Mouse (Mus musculus) layer of hippocampus, adult 2 months (tissue): ENCODE data around the gene Gtf2f2. TPM values are rescaled to one million over a fixed set of nuclear protein-coding genes. Genes with fewer than 3 reads are reported as not detected.

Experiments
- DNase-seq, 2 experiments: peaks; one replicate each; pipeline ENCODE4 v3.0.0; 2022; ENCODE audit warnings: low spot score in 2 of 2
- H3K27ac ChIP-seq: fragments of 200-600 bp; 2 replicates; pipeline ENCODE4 v1.8.1; 2022
- H3K4me3 ChIP-seq: fragments of 200-600 bp; 2 replicates; pipeline ENCODE4 v1.8.1; 2022; ENCODE audit warnings: mild to moderate bottlenecking
- CTCF ChIP-seq: fragments of 200-600 bp; conservative IDR thresholded peaks from 2 replicates; pipeline ENCODE4 v1.8.1; 2022; ENCODE audit warnings: antibody characterized with exemption, mild to moderate bottlenecking, moderate library complexity
- total RNA-seq, 2 experiments: library from RNA; stranded (reverse); gene quantifications; 2 replicates each; pipeline ENCODE4 v1.2.3; 2021

Gtf2f2 gene
- total RNA-seq, 2 experiments from 2014 or later: 19.3 to 22.8 TPM

DNA sequence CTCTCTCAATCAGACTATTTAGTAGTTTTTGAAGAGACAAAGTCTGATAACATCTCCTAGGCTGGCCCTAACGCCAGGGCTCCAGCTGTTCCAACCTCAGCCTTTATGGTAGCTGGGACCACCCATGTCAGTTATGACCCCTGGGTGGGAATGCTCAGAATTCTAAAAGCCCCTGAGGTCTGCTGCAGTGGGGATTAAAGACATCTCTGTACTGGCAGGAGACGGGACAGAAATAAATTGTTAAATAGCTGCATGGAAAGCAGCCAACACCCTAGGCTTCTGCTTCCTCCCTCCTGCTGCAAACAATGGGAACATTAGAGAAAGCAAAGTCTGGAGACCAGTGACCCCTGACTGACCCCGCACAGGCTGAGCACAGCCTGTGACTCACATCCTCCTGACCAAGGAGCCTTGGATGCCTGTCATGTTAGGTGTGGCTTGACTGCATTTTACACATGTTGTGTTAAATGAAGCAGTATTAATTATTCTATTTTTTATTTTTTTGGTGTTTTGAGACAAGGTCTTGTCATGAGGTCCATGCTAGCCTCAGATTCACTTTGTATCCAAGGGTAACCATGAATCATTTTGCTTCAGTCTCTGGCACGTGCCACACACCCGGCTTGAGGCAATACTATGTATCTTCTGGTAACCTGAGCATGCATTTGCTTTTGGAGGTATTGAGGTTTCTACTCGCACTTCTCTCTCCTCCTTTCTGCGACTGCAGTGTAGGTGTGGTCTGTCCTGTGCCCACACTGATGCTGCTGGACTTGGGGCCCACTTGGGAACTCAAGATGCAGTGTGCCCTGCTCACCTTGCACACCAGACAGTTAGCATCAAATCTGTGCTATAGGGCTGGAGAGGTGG, 146.9 kb downstream of the Gtf2f2 start:
- Histone ChIP-seq H3K4me3 (no peak overlapping the region), H3K27ac (peak overlapping the region; percentile 61)
- no peak for TF ChIP-seq CTCF

DNA sequence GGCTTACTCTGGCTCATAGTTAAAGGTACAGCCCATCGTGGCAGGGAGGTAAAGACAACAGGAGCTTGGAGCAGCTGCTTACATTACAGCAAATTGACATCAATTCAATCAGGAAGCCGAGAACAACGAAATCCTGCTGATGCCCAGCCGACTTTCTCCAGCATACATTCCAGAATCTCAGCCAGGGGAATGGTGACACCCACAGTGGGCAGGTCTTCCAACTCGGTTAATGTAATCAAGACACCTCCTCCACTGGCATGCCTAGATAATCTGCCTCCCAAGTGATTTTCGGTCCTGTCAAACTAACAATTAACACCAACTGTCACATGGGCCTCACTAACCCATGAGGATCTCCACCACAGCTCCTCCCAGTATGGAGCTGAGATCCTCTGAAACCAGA, 148.0 kb downstream of the Gtf2f2 start:
- Histone ChIP-seq H3K4me3 (no peak overlapping the region), H3K27ac (no peak overlapping the region)
- TF ChIP-seq CTCF: no peak
- DNase-seq: no peak

More for the DNA sequence above, 146.9 kb downstream of the Gtf2f2 start:
- DNase-seq: no peak

DNA sequence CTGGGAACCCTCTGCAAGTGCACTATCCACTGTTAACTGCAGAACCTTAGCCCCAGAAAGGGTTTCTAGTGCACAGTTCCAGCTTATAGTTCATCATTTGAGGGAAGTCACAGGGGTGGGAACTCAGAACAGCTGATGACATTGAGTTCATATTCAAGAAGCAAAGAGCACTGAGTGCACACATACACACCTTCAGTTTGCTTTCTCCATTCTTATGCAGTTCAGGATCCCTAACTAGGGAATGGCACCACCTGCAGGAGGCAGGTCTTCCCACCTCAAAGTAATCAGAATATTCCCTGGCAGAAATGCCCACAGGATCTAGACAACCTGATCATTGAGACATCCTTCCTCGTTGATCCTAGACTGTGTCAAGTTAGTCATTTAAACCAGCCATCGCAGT, 151.0 kb downstream of the Gtf2f2 start:
- TF ChIP-seq CTCF: 0 out of 2 replicates have a peak, but pooled peaks have one; percentile 13
- Histone ChIP-seq H3K27ac (no peak overlapping the region), H3K4me3 (no peak overlapping the region)
- no peak for DNase-seq

DNA sequence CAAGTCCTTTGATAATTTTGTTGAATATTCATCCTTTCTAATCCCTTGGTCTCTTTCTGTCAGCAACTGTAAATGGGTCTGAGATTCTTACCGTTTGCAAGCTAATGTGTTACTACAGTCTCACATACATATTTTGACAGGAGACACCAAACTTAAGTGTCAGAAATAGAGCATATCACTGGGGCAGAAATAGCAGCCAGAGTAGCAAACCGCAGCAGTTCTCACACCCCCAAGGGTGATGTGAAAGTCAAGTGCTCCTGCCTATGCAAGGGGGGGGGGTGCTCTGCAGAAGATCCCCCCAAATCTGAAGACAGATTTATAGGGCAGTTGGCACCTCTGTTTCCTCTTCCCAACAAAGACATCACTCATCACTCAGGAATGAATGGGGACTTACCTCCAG, 152.5 kb downstream of the Gtf2f2 start:
- no peak overlapping the region for H3K27ac ChIP-seq
- no peak for TF ChIP-seq CTCF
- DNase-seq: no peak
- H3K4me3 ChIP-seq: no peak overlapping the region

DNA sequence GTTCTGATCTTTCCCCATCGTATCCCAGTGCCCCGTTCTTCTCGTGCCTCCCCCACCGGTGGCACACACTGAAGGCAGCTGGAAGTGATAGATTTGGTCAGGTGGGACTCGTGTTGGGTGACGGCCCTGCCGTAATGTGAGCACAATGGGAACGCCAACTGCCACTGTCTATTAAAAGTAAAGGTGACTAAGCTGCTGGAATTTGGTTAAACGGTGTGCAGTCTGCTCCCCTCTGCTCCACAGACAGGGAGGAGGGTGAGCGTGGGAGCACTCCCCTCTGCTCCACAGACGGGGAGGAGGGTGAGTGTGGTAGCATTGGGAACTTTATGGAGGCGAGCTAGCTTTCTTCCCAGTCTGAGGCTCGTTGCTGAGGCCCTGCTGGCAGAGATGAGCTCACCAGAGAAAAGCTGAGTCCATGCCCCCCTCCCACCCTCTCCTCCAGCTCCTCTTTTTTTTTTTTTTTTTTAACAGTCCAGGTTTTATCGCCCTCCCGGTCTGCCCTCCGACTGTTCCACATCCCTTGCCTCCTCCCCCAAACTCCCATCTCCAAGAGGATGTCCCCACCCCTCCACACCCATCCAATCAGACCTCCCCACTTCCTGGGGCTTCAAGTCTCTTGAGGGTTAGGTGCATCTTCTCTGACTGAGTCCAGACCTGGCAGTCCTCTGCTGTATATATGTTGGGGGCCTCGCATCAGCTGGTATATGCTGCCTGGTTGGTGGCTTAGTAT, 155.2 kb downstream of the Gtf2f2 start:
- H3K27ac ChIP-seq: peak overlapping the region; percentile 72
- peak in 1 of 2 experiments; percentile 60 for DNase-seq
- no peak overlapping the region for H3K4me3 ChIP-seq
- no peak for TF ChIP-seq CTCF

DNA sequence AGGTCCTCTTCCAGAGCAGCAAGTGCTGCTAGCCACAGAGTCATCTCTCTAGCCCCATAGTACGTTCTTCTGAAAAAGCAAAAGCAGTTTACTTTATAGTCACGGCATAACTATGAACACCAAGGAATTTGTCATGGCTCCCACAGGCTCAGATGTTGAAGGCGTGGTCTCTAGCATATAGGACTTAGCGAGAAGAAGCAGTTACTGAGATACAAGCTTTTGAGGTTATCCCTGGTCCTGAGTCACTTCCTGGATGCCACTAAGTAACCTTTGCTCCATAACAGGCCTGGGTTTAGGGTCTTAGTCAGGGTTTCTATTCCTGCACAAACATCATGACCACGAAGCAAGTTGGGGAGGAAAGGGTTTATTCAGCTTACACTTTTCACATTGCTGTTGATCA, 158.6 kb downstream of the Gtf2f2 start:
- no peak for DNase-seq
- TF ChIP-seq CTCF: no peak
- H3K4me3 ChIP-seq: no peak overlapping the region
- no peak overlapping the region for H3K27ac ChIP-seq

DNA sequence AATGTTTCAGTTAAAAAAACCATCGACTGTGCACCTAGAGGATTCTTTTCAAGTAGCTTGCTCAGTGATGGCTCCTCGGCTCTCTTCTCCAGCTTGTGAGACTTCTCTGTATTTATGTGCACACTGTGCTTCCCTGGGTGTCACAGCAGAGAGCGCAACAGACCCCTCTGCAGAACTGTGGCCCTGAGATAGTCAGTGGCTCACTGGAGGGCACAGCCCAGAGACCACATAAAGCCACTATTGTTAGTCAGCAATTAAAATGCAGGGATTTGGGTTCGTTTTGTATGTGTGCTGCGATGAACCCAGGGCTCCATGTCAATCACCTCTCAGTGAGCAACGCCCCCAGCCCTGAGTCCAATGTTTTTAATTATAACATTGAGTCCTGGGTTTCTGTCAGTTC, 159.8 kb downstream of the Gtf2f2 start:
- Histone ChIP-seq H3K27ac (peak overlapping the region; percentile 72), H3K4me3 (no peak overlapping the region)
- no peak for DNase-seq
- no peak for TF ChIP-seq CTCF

DNA sequence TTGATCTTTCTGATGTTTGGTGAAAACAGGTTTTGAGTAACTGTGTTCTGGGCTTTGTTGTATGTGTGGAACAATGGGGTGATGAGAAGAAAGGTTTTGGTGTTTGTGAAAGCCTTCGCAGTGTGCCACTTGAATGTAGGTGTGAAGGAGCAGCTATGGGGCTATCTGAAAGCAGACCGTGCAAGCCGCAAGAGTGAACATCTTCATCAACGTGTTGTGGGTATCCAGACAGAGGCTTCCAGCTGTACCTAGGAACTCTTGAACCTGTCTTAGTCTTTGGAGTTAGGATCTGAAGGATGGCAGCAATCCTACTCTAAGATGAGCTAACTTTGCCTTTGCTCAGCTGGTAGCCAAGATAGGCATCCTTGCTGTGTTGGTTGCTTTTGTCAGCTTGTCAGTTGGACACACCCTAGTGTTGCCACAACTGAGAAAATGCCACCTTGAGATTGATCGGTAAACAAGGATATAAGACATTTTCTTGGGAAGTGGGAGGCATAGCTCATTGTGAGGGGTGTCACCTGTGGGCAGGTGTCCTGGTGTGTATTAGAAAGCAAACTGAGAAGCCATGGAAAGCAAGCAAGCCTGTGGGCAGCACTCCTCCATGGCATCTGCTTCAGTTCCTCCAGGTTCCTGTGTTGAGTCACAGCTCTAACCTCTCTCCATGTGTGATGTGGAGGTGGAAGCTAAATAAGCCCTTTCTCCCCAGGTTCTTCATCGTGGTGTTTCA, 160.7 kb downstream of the Gtf2f2 start:
- H3K27ac ChIP-seq: peak overlapping the region; percentile 72
- no peak for DNase-seq
- no peak for TF ChIP-seq CTCF
- H3K4me3 ChIP-seq: no peak overlapping the region

DNA sequence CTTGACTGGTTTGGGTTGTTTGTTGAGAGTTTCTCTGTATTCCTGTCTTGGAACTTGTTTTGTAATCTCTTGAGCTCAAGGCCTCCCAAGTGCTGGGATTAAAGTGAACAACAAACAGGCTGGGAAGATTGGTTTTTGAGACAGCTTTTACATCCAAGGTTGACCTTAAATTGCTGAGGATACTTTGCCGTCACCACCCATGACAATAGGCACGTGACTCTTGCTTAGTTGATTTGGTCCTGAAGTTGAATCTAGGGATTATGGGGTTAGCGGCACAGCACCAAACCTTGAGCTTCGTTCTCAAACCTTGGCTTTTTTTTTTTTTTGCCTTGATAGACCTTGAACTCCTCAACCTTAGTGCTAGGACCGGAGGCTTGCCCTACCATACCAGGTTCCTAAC, 161.4 kb downstream of the Gtf2f2 start:
- H3K27ac ChIP-seq: no peak overlapping the region
- TF ChIP-seq CTCF: no peak
- no peak overlapping the region for H3K4me3 ChIP-seq
- no peak for DNase-seq

DNA sequence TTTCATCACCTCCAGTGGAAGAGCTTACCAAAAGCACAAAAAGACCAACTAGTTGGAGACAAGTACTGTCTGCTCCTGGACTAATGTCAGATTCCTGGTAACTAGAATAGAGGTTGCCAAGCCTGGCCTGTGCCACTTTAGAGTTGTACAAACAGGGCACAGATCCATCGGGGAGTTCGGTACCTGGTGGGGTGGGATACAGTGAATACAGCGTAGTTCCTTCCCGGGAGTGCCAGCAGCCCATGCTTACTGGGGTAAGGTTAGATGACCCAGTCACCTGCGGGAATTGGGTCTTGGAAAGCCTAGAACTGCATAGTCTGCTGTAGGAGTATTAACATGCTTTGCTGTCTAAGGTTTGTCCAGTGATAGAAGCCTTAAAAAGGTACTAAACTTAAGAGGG, 162.2 kb downstream of the Gtf2f2 start:
- no peak for TF ChIP-seq CTCF
- DNase-seq: no peak

DNA sequence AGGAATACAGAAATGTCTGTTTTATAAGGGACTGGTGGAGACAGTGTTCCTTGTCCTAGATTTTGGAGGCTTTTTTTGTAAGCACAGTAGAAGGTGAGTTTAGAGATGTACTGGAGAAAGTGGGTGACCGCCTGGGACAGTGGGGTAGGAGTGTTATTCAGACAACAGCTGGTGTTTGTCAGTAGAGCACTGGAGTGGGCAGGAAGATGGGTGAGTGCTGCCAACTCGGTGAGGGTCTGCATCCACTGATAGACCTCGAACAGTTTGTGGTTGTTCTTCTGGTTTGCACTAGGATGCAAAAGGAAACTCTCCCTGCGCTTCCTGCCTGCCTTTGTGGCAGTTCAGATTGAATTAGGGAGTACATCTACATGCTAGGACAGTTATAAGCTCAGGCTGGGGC, 163.0 kb downstream of the Gtf2f2 start:
- peak overlapping the region; percentile 19; the same call in 1 of the 2 replicates for H3K27ac ChIP-seq
- DNase-seq: no peak
- peak overlapping the region; percentile 61; the same call in 1 of the 2 replicates for H3K4me3 ChIP-seq
- TF ChIP-seq CTCF: no peak

More for the DNA sequence above, 162.2 kb downstream of the Gtf2f2 start:
- H3K27ac ChIP-seq: no peak overlapping the region; the same call in 1 of the 2 replicates
- H3K4me3 ChIP-seq: no peak overlapping the region

Other genes with a start within 250 kb of the Gtf2f2 start
- gene Slc25a30, start 223.8 kb downstream of the Gtf2f2 start, total RNA-seq: 10 to 100 TPM; 12.8 to 15.7 TPM
- 1,000 to 10,000 TPM in 1 of 2 experiments, 100 to 1,000 TPM in 1; 932 to 1,022 TPM for gene Tpt1, start 165.8 kb downstream of the Gtf2f2 start, total RNA-seq
- gene Kctd4, start 55.9 kb downstream of the Gtf2f2 start, total RNA-seq: 10 to 100 TPM; 60.6 to 63.3 TPM
- 10 to 100 TPM; 25.2 to 25.7 TPM for gene Gpalpp1, start 99.9 kb upstream of the Gtf2f2 start, total RNA-seq
- 1 to 10 TPM; 9.7 to 9.9 TPM for gene Nufip1, start 100.0 kb upstream of the Gtf2f2 start, total RNA-seq